Mouse (Mus musculus) kidney, embryonic 14.5 days (tissue): ENCODE results near the gene Sgpp1. TPM values are rescaled to one million over a fixed set of nuclear protein-coding genes. Genes with fewer than 3 reads are reported as not detected.

ENCODE experiments used
- ATAC-seq: fragments of 200-750 bp; cut with Nextera tagmentation; 2 replicates; pipeline ENCODE4 v1.8.0; 2017; ENCODE audit warnings: moderate number of reproducible peaks, mild to moderate bottlenecking, moderate TSS enrichment, moderate library complexity; ENCODE audit not compliant: low FRiP score, low TSS enrichment
- H3K27ac ChIP-seq: fragments of 300-500 bp; sonication (generic); 2 replicates; pipeline ENCODE4 v1.5.1; 2014; ENCODE audit warnings: low read depth, mild to moderate bottlenecking, low read length, moderate library complexity, mixed read lengths
- H3K27me3 ChIP-seq: fragments of 300-500 bp; sonication (generic); 2 replicates; pipeline ENCODE4 v1.6.1; 2014; ENCODE audit warnings: mild to moderate bottlenecking, low read length; ENCODE audit not compliant: control insufficient read depth, insufficient read depth
- H3K36me3 ChIP-seq: fragments of 300-500 bp; sonication (generic); 2 replicates; pipeline ENCODE4 v1.6.1; 2014; ENCODE audit warnings: low read length, mixed read lengths; ENCODE audit not compliant: control insufficient read depth, insufficient read depth
- H3K4me1 ChIP-seq: fragments of 300-500 bp; sonication (generic); 2 replicates; pipeline ENCODE4 v1.6.1; 2014; ENCODE audit warnings: low read length, mixed read lengths; ENCODE audit not compliant: control insufficient read depth, insufficient read depth
- H3K4me2 ChIP-seq: fragments of 300-500 bp; sonication (generic); replicated peaks from 2 replicates; pipeline ENCODE4 v1.6.1; 2014; ENCODE audit warnings: low read depth, mild to moderate bottlenecking, low read length
- H3K4me3 ChIP-seq: fragments of 300-500 bp; sonication (generic); 2 replicates; pipeline ENCODE4 v1.5.1; 2014; ENCODE audit warnings: mild to moderate bottlenecking, low read length
- H3K9ac ChIP-seq: fragments of 300-500 bp; sonication (generic); 2 replicates; pipeline ENCODE4 v1.6.1; 2014; ENCODE audit warnings: low read depth, mild to moderate bottlenecking, low read length, moderate library complexity
- H3K9me3 ChIP-seq: fragments of 300-500 bp; sonication (generic); 2 replicates; pipeline ENCODE4 v1.6.1; 2016; ENCODE audit warnings: low read length; ENCODE audit not compliant: control insufficient read depth
- WGBS: fragments of 180-500 bp; shearing (Covaris S2); extraction: QIAGEN DNeasy Blood & Tissue Kit; methylation state at CpG from one replicate; pipeline ENCODE4 v1.1.7; 2014; 5-methylcytosine and 5-hydroxymethylcytosine counted together
- polyA plus RNA-seq: library from polyadenylated mRNA; unstranded; fragments of >200 nt; fragmentation: Nextera tagmentation; extraction: Ambion mirVana; gene quantifications from 2 replicates; pipeline ENCODE4 v1.2.1, GENCODE M21; 2014

The Sgpp1 gene
- polyA plus RNA-seq = 9.0 and 14.5 TPM in 2 replicates

DNA sequence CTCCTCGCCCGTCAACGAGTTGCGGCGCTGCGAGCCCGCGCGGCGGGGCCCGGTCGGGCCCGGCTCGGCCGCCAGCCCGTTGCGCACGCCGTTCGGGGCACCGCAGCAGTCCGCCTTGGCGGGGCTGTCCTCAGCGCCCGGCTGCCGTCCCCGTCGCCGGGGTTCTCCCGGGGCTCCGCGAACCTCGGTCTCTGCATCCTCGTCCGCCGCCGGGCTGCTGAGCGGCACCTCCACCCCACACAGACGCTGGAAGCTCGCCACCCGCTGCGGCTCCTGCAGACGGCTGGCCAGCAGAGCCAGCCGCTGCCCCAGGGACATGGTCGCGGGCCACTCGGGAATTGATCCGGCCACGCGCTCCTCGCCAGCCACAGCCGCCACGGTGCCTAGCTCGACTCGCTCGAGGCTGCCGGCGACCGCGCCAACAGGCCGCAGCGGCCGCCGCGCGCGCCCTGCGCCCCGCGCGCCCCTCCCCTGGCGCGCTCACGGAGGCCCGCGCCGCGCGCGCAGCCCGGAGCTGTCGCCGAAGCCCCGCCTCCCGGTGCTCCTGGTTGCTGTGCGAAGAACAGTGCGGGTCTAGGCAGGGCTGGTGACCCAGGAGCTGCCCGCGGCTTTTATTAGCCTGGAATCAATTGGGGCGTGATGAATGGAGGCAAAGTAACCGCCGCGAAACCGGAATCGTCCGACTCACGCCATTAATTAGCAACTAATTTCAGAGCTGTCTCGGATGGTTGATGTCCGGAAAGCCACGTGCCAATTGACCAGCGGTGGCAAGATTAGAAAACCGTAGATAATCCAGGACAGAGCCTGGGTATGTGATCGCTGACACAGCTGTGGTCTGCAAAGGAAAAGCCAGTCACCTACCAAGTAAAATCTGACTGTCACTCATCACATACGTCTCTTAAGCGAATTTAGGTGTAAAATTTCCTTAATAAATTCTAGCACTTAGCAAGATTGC, at the start of gene Sgpp1:
Sgpp1 (minus strand) TSS at position 484 of the 955 bp plus-strand sequence.
- peak within 1 kb of the TSS; percentile 71 for H3K4me3 ChIP-seq
- WGBS = 1% methylated on average over 99 of the region's 105 CpGs
- H3K27me3 ChIP-seq = no peaks in the 10 kb centered on the region
- peak within 1 kb of the TSS; percentile 91 for H3K4me2 ChIP-seq
- ATAC-seq = peak; percentile 94
- H3K27ac ChIP-seq = no peak within 1 kb of the TSS; the same call in 1 of the 2 replicates
- H3K9ac ChIP-seq = peak within 1 kb of the TSS; percentile 80
- no peaks in the 10 kb centered on the region; the same call in 1 of the 2 replicates for H3K4me1 ChIP-seq
- no peaks in the 10 kb centered on the region for H3K36me3 ChIP-seq
- no peaks in the 10 kb centered on the region for H3K9me3 ChIP-seq

DNA sequence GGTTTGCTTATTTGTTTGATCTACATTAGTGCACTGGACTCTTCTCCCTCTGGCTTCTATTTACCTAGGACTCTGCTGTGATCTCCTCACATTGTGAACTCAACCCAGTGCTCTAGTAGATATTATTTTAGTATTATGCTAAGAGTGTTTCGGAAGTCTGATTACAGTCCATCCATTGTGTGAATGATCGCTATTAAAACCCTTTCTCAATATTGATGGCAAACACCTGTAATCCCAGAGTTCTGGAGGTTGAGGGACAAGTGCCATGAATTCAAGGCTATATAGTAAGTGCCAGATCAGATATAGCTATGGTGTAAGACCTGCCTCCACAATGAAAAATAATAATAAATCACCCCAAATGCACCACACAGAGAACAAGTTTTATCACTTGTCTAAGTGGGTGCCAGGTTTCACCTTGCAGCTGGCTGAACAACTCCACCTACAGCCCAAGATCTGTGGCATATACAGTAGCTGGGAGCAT, 48.8 kb upstream of the Sgpp1 start:
- Histone ChIP-seq H3K9ac (no peak overlapping the region), H3K4me3 (no peak overlapping the region), H3K27ac (no peak overlapping the region), H3K27me3 (no peaks in the 10 kb centered on the region), H3K9me3 (no peaks in the 10 kb centered on the region), H3K4me1 (no peaks in the 10 kb centered on the region), H3K36me3 (no peaks in the 10 kb centered on the region), H3K4me2 (no peak overlapping the region)
- 85% methylated on average over 2 of the region's 2 CpGs for WGBS
- ATAC-seq = no peak

DNA sequence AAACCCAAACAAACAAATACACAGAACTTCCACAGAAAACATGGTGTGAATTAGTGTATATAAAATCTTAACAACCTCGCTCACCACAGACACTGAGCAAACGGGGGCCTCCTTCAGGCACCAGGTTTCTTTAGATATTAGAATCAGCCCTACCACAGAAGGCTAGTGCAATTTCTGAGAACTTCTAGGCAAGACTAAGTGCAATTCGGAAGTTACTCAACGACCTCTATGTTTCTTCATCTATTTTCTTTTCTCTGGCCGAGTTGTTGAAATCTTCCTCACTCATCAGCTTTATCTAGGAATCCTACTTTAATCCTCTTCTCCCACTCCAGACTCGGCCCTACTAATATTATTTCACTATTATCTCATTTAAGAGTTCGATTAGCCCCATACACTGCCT, 46.5 kb upstream of the Sgpp1 start:
- WGBS = 87% methylated on average over 7 of the region's 7 CpGs
- Histone ChIP-seq H3K9me3 (no peaks in the 10 kb centered on the region), H3K9ac (no peak overlapping the region), H3K4me1 (no peaks in the 10 kb centered on the region), H3K36me3 (no peaks in the 10 kb centered on the region), H3K27me3 (no peaks in the 10 kb centered on the region), H3K4me2 (no peak overlapping the region), H3K27ac (no peak overlapping the region), H3K4me3 (no peak overlapping the region)
- no peak for ATAC-seq

DNA sequence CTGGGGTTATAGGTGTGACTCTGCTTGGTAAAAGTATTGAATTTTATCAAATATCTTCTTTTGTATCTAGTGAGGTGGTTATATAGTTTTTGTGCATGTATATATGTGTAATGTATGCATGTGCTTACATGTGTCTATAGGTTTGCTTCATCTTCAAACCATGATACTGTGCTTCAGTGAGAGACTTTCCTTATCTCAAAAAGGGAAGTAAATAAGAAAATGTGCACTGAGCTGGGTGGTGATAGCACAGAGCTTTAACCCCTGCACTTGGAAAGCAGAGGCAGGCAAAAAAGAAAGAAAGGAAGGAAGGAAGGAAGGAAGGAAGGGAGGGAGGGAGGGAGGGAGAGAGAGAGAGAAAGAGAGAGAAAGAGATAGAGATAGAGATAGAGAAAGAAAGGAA, 45.9 kb upstream of the Sgpp1 start:
- no peaks in the 10 kb centered on the region for H3K4me1 ChIP-seq
- H3K4me3 ChIP-seq = no peak overlapping the region
- H3K4me2 ChIP-seq = no peak overlapping the region
- no peaks in the 10 kb centered on the region for H3K9me3 ChIP-seq
- H3K27me3 ChIP-seq = no peaks in the 10 kb centered on the region
- H3K36me3 ChIP-seq = no peaks in the 10 kb centered on the region
- no peak for ATAC-seq
- no peak overlapping the region for H3K27ac ChIP-seq
- no peak overlapping the region for H3K9ac ChIP-seq

DNA sequence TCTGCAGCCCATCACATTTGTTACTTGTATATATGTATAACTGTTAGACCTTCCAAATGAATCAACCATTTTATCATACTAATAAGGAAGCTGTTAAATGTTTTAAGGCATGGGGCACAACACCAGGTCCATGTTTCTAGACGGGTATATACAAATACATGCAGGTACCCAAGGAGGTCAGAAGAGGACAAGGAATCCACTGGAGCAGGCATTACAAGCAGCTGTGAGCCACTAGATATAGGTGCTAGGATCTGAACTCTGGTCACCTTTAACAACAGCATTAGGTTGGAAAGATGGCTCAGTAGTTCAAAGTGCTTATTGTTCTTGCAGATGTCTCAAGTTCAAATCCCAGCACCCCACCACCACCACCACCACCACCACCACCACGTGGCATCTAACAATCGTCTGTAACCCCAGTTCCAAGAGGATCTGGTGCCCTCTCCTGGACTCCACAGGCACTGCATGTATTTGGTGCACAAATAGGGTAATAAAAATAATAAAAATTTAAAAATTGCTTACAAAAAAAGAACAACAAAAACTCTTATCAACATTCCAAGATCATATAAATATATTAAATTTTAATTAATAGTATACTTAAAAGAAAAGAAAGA, 37.0 kb upstream of the Sgpp1 start:
- no peak overlapping the region for H3K4me2 ChIP-seq
- H3K36me3 ChIP-seq = no peaks in the 10 kb centered on the region
- no peak overlapping the region for H3K4me3 ChIP-seq
- no peaks in the 10 kb centered on the region for H3K9me3 ChIP-seq
- no peak overlapping the region for H3K9ac ChIP-seq
- H3K27ac ChIP-seq = no peak overlapping the region
- WGBS = 28% methylated on average over 3 of the region's 3 CpGs
- no peaks in the 10 kb centered on the region for H3K27me3 ChIP-seq
- H3K4me1 ChIP-seq = no peaks in the 10 kb centered on the region
- ATAC-seq = no peak

DNA sequence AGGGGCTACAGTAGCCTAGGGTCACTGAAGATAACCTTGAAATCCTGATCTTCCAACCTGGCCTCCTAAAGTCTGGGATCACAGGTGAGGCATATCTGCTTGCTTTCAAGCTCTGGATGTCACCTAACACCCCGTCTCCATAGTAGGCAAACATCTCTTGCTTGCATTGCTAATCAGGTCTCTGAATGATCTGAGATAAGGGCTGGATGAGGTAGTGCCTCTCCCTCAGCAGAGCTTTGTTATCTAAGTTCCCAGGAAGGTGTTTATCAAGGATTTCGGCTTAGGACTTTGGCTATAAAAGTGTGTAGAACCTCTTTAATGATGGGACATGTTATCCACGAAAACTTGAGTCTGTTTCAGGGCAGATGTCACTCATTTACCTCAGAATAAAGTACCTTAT, 35.9 kb upstream of the Sgpp1 start:
- Histone ChIP-seq H3K4me1 (0 out of 2 replicates have a peak, but pooled peaks cover 6% of the 10 kb centered on the region), H3K27me3 (no peaks in the 10 kb centered on the region), H3K4me3 (no peak overlapping the region), H3K36me3 (no peaks in the 10 kb centered on the region), H3K27ac (no peak overlapping the region), H3K9ac (no peak overlapping the region), H3K4me2 (no peak overlapping the region), H3K9me3 (no peaks in the 10 kb centered on the region)
- WGBS = 58% methylated on average over 3 of the region's 3 CpGs
- no peak for ATAC-seq

DNA sequence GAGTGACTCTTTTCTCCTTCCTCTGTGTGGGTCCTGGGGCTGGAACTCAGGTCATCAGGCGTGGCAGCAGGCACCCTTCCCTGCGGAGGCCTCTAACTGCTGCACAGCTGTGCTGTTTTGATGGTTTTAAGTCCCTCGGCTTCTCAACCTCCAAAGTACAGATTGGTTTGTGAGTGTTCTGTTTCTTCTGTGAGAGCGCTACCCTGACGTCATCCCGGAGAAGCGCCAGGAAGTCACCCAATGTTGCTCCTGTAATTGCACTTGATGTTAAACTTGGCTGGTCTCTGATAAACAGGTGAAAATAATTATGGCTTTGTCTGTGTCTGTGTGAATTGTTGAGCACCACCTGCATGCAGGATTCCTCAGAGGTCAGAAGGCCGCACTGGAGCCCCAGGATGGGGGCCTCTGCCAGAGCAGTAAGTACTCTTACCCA, 31.4 kb upstream of the Sgpp1 start:
- WGBS = 43% methylated on average over 8 of the region's 8 CpGs
- peak; percentile 62; the same call in 1 of the 2 replicates for ATAC-seq
- Histone ChIP-seq H3K9me3 (no peaks in the 10 kb centered on the region), H3K4me1 (0 out of 2 replicates have a peak, but pooled peaks cover 6% of the 10 kb centered on the region), H3K4me2 (no peak overlapping the region), H3K27ac (peak overlapping the region; percentile 49; the same call in 1 of the 2 replicates), H3K9ac (no peak overlapping the region), H3K27me3 (no peaks in the 10 kb centered on the region), H3K4me3 (no peak overlapping the region), H3K36me3 (no peaks in the 10 kb centered on the region)

DNA sequence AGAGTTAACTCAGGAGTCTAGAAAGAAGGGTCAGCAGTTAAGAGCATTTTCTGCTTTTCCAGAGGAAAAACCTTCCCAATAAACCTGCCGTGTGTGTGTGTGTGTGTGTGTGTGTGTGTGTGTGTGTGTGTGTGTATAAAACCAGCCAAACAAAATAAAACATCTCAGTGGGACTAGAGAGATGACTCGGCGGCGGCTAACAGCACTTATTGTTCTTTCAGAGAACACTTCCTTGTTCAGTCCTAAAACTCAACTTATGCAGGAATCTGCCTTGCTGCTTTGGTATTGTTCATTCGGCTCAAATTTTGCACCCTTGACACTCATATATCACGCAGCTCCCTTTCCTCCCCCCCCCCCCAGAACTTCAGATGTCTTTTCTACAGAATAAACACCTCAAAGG, 30.9 kb upstream of the Sgpp1 start:
- no peak for ATAC-seq
- Histone ChIP-seq H3K9ac (no peak overlapping the region), H3K27ac (peak overlapping the region; percentile 49; the same call in 1 of the 2 replicates), H3K4me1 (0 out of 2 replicates have a peak, but pooled peaks cover 6% of the 10 kb centered on the region), H3K4me2 (no peak overlapping the region), H3K4me3 (no peak overlapping the region), H3K36me3 (no peaks in the 10 kb centered on the region), H3K27me3 (no peaks in the 10 kb centered on the region), H3K9me3 (no peaks in the 10 kb centered on the region)
- WGBS = 39% methylated on average over 6 of the region's 6 CpGs
